Mouse (Mus musculus) brain, adult 2 months (tissue): ENCODE measurements around the gene Tmem176b.
"Not testable (repeated sequence)": the region's sequence is repeated elsewhere in the genome, so short reads cannot be mapped to it uniquely, and the experiment has no call there.

Experiments used
- DNase-seq: peaks from one replicate; pipeline ENCODE4 v3.0.0; 2011; ENCODE audit warnings: low read depth, low spot score

Gene Tmem176b

GRCm38 (mm10) chr6:48842111-48842842 is 981 bp upstream of the Tmem176b start:
- no peak for DNase-seq

DNA sequence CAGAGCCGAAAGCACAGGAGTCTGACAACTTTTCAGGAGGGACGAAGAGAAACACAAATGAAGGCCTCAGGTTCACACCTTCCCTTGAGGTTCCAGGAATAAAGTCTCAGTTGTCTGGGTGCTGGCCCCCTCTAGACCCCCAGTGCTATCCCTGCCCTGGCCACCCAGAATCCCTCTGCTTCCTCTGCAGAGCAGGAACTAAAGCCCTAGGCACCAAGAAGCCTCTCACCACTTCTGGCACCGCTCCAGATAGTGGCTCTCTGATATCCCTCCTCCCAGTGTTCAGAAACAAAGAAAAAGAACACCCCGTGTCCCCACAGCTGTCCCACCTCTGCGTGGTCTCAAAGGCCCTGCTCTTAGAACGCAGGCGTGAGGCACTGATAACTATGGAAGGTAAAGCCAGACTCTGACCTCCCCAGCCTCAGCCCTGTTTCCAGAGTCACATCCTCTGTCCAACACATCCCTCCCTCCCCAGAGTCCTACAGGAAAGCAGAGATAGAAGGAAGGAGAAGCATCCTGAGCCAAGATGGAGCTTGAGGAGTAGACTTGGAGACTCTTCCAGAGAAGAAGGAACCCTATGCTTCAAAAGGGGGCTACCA is 826 bp downstream of the Tmem176b start, which contains the start of gene Tmem176a:
Gene Tmem176a, plus strand, starts transcription at position 549 of the 599 bp plus-strand sequence.
- no peak for DNase-seq

GRCm38 (mm10) chr6:48838321-48839080 is 2.8 kb downstream of the Tmem176b start:
- no peak for DNase-seq

DNA sequence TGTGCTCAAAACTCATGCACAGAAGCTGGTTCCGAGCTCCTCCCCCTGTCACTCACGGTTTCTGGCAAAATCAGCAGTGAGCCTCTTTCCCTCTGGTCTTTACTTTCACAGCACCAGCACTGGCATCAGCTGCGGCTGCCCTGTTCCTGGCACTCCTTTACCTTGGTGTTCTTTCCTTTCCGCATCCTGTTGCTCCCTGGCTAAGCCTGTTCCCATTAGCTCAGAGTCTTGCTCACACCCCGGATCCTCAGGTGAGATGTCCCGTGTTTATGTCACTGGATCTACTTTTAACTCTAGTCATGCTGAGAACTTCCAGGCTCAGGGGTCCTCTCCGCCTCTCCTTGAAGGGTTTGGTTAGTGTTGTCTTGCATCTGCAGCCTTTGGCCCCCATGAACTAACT is 3.8 kb downstream of the Tmem176b start:
- DNase-seq = no peak

- DNase-seq = no peak
These were observed 5.2 kb downstream of the Tmem176b start for GRCm38 (mm10) chr6:48836146-48836545.

- no peak for DNase-seq
These were observed 6.1 kb downstream of the Tmem176b start for GRCm38 (mm10) chr6:48835241-48835640.

GRCm38 (mm10) chr6:48833515-48833914 is 7.8 kb downstream of the Tmem176b start:
- DNase-seq = no peak

- DNase-seq = no peak
These were observed 8.9 kb downstream of the Tmem176b start for GRCm38 (mm10) chr6:48832426-48832825.

DNA sequence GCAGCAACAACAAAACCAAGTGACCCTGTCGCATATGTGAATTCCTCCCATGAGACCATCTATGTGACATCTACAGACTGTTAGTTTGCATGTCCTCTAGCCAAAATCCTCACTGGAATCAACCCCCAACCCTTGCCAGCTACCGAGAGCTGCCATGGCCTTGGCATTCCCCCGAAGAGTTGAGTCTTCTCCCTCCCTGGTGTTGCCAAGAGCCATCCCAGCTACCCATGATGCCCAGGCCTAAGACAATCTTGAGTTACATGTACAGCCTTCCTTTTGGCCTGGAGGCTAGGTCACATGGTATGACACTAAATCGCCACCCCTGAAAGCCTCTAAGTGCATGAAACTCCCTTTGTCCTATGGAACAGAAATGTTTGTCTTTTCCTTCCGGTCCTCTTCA is 10.2 kb downstream of the Tmem176b start:
- no peak for DNase-seq

- peak; percentile 15 for DNase-seq
These were observed 11.1 kb downstream of the Tmem176b start for GRCm38 (mm10) chr6:48830241-48830640.

DNA sequence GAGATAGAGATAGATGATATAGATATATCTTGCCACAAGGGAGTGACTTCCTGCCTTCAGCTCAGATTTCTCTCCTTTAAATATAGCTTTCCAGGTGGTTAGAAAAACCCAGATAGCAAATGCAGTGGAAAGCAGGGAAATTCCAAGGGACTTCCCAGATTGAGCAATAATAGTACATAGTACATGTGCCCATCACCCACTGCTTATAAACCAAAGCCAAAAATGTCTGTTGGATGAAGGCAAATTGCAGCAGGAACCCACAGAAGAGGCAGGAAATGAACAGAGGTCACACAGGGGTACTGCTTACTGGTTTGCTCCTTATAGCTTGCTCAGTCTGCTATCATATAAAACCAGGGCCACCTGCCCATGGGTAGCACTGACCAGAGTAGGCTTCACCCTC is 11.6 kb downstream of the Tmem176b start:
- no peak for DNase-seq

- no peak for DNase-seq
These were observed 12.3 kb downstream of the Tmem176b start for GRCm38 (mm10) chr6:48828976-48829375.

DNA sequence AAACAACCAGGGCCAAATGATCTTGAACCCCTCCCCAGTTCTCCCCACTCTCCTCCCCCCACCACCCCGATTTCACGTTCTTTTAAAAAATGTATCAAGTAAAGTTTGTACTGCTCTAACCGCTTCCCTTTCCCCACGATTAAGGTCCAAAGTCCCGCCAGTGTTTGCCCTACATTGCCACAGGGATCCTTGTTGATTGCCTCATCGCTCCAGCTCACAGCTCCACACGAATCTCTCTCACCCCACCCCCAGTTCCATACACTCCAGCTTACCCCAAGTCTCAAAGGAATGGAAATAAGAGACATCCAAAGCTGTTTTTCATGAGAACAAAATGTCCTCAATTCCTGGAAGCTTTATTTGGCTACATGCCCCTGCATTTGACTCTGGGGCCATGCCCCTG is 16.3 kb downstream of the Tmem176b start:
- DNase-seq = no peak

DNA sequence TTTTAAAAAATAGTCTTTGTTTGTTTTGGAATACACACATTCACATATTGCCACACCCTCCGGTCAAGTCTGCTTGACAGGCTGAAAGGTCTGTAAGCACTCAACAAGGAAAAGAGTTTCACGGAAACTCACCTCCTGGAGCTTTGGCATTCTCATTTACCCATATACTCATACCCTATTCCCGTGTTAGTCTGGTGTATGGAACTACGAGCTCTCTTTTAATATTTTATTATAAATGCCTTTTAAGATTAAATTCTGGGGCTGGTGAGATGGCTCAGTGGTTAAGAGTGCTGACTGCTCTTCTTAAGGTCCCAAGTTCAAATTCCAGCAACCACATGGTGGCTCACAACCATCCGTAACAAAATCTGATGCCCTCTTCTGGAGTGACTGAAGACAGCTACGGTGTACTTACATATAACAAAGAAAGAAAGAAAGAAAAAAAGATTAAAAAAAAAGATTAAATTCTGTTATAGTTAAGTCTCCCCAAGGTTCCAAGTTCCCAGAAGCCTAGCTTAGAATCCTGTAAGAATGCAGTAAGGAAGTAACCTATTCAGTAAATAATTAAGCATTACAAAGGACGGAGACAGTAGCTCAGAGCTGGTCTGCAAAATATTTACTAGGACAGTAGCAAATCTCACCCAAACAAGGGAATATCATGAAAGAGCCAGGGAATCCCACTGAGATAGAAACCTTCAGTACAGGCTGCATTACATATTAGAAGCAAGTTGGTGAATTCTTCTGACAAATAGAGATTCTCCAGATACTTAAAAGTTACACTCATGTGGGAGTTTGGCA is 19.1 kb downstream of the Tmem176b start:
- DNase-seq = not testable (repeated sequence)

DNA sequence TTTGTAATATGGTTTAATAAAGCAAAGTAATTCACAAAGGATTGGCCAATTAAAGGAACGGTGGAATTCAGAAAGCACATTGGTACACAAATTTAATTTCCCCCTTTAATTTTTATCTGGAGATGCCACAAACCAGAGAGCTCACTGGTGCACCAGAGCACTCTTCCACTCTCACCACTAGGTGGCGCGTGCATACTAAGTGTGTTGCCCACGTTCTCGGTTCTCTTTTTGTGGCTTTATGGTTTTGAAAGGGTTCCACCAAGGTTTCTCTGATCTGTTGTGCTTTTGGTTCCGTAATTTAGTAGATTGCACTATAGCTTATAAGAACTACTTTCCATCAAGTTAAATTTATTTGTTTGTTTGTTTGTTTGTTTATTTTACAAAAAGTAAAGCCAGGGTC is 23.5 kb downstream of the Tmem176b start:
- DNase-seq = peak; percentile 79

DNA sequence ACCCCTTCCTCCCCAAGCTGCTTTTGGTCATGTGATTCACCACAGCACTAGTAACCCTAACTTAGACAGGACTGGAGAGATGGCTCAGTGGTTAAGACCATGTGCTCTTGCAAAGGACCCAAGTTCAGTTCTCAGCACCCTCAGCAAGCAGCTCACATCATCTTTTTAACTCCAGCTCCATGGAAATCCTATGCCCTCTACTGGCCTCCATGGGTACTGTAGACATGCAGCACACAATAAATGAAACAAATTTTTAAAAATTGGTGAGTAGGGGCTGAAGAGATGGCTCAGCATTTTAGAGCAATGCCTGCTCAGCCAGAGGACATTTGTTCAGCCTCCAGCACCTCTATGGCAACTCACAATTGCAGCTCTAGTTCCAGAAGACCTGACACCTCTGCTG is 26.3 kb downstream of the Tmem176b start:
- no peak for DNase-seq

- DNase-seq = no peak
These were observed 31.6 kb downstream of the Tmem176b start for GRCm38 (mm10) chr6:48809494-48810219.

GRCm38 (mm10) chr6:48806746-48807145 is 34.5 kb downstream of the Tmem176b start:
- no peak for DNase-seq

- no peak for DNase-seq
These were observed 37.0 kb downstream of the Tmem176b start for GRCm38 (mm10) chr6:48804346-48804745.

GRCm38 (mm10) chr6:48803406-48804051 is 37.8 kb downstream of the Tmem176b start:
- peak; percentile 4 for DNase-seq

GRCm38 (mm10) chr6:48801897-48802296 is 39.4 kb downstream of the Tmem176b start:
- DNase-seq = no peak
